ENCODE assay signal across 8 mouse cellular contexts in the genomic region with DNA sequence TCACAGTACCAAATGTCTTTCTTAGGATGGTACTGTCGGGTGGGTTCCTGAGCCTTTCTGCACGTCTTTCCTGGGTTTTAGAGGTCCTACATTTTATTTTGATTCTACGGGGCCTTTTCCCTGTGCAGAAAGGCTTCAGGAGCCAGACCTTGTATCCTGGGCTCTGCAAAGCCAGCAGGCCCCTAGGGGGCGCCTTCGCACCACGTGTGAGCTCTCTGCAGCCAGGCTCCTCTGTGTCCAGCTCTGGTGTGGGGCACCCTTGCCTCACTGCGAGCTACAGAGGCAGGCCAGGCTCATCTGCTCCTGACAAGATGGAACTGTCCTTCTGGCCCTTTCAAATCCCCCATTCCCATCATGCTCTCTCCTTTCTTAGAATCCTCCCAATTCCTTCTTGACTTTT. TPM values are rescaled to one million over a fixed set of nuclear protein-coding genes. Genes with fewer than 3 reads are reported as not detected.
DNase-seq lines count a peak whose midpoint lies in the region; ATAC-seq and TF ChIP-seq lines count a peak whose summit lies in the region.

No protein-coding gene starts in this region.

- peak; percentile 90 for DNase-seq in ZHBTc4 (ENCODE audit: low read depth, low spot score)
- DNase-seq in cerebellum, postnatal 4 days (ENCODE audit: low spot score in 2 of 2) = peak; percentile 87 to 91
- DNase-seq in gastrocnemius, adult 2 months = peak; percentile 93
- peak; percentile 93 for DNase-seq in hindbrain, postnatal 0 days (ENCODE audit: low spot score)
- DNase-seq in left cerebral cortex, adult 11 months (ENCODE audit: low spot score) = peak; percentile 84
- peak; percentile 92 for DNase-seq in right cerebral cortex, postnatal 14 days
- peak; percentile 92 for DNase-seq in urinary bladder, postnatal 14 days (ENCODE audit: low spot score)

- no peaks in the 10 kb centered on the region for H3K9me3 ChIP-seq in hindbrain, postnatal 0 days (ENCODE audit: low read length)

- no peaks in the 10 kb centered on the region for H3K36me3 ChIP-seq in hindbrain, postnatal 0 days (ENCODE audit: insufficient read depth, low read length)

- no peak overlapping the region for H3K4me3 ChIP-seq in gastrocnemius, adult 2 months
- no peak overlapping the region for H3K4me3 ChIP-seq in hindbrain, postnatal 0 days (ENCODE audit: low read length)

- no peaks in the 10 kb centered on the region for H3K4me1 ChIP-seq in hindbrain, postnatal 0 days (ENCODE audit: insufficient read depth, low read length)

- 15% methylated on average over 7 of the region's 7 CpGs for WGBS in hindbrain, postnatal 0 days

- peak; percentile 92 for ATAC-seq in hindbrain, postnatal 0 days
- peak; percentile 99 for ATAC-seq in megakaryocyte, adult 5-6 weeks (ENCODE audit: poor library complexity, severe bottlenecking)

- TF ChIP-seq CTCF in gastrocnemius, adult 2 months (IDR thresholded peaks at IDR 0.05) = peak; percentile 99
- TF ChIP-seq CTCF in hindbrain, postnatal 0 days (IDR thresholded peaks at IDR 0.05; ENCODE audit: low read depth) = peak; percentile 89

- H3K27ac ChIP-seq in gastrocnemius, adult 2 months = no peak overlapping the region
- no peak overlapping the region for H3K27ac ChIP-seq in hindbrain, postnatal 0 days

- intact Hi-C loops in gastrocnemius, adult 2 months (cut with DNase I) = loop anchor here (1.0 to 5.0 kb wide), 4 partner anchors 46 to 291 kb away; no protein-coding TSS in a partner anchor

- no peaks in the 10 kb centered on the region for H3K27me3 ChIP-seq in hindbrain, postnatal 0 days (ENCODE audit: insufficient read depth, low read length)

- H3K4me2 ChIP-seq in hindbrain, postnatal 0 days (ENCODE audit: low read depth, low read length) = no peak overlapping the region

- no peak overlapping the region for H3K9ac ChIP-seq in hindbrain, postnatal 0 days (replicated peaks; ENCODE audit: low read length)

RNA-seq across cellular contexts. Expression of gene Usp3, which starts 53.3 kb away (rescaled TPM):
- total RNA-seq in gastrocnemius, adult 2 months (2021) = 10 to 100 TPM; 15.0 to 17.1 TPM
- 27.2 and 28.4 TPM in 2 replicates for total RNA-seq in hindbrain, postnatal 0 days (2014; rRNA removed)
- 39.6 and 46.8 TPM in 2 replicates for polyA plus RNA-seq in hindbrain, postnatal 0 days (2015; fragmentation: Nextera tagmentation; extraction: Ambion mirVana)
- total RNA-seq in megakaryocyte, adult 5-6 weeks (2015) = 86.9 and 97.6 TPM in 2 replicates
- total RNA-seq in megakaryocyte, adult 5-6 weeks (2017) = 68.1 and 75.5 TPM in 2 replicates
